Mouse (Mus musculus) spleen, adult 2 months (tissue): Measurements from ENCODE around the gene Gm38431. TPM values are rescaled to one million over a fixed set of nuclear protein-coding genes. Genes with fewer than 3 reads are reported as not detected.

Source experiments
- DNase-seq, 2 experiments: peaks; one replicate each; pipeline versions ENCODE4 v3.0.0 to v3.0.0-alpha.2; 2012 to 2021; ENCODE audit warnings: low spot score in 2 of 2, low read depth in 1 of 2
- H3K27ac ChIP-seq: fragments of 200-500 bp; 2 replicates; pipeline ENCODE4 v1.5.1; 2012; ENCODE audit warnings: low read length, inconsistent platforms; ENCODE audit not compliant: insufficient read depth
- H3K27me3 ChIP-seq: fragments of 200-500 bp; 2 replicates; pipeline ENCODE4 v1.6.1; 2012; ENCODE audit warnings: mild to moderate bottlenecking, moderate library complexity, low read length, inconsistent platforms; ENCODE audit not compliant: control insufficient read depth, insufficient read depth
- H3K36me3 ChIP-seq: fragments of 200-500 bp; 2 replicates; pipeline ENCODE4 v1.6.1; 2012; ENCODE audit warnings: mild to moderate bottlenecking, low read length, inconsistent platforms; ENCODE audit not compliant: control insufficient read depth, insufficient read depth
- H3K4me1 ChIP-seq: fragments of 200-500 bp; 2 replicates; pipeline ENCODE4 v1.6.1; 2011; ENCODE audit warnings: inconsistent platforms; ENCODE audit not compliant: control insufficient read depth, insufficient read depth, insufficient read length
- H3K4me3 ChIP-seq: fragments of 200-500 bp; 2 replicates; pipeline ENCODE4 v1.5.1; 2011; ENCODE audit warnings: mild to moderate bottlenecking, inconsistent platforms; ENCODE audit not compliant: insufficient read depth, insufficient read length; ENCODE audit errors: extremely low read depth
- CTCF ChIP-seq: fragments of 200-500 bp; IDR thresholded peaks from 2 replicates; pipeline ENCODE4 v1.5.1; 2011; ENCODE audit warnings: mild to moderate bottlenecking, inconsistent platforms; ENCODE audit not compliant: insufficient read depth, insufficient read length, insufficient replicate concordance; ENCODE audit errors: extremely low read depth
- POLR2A ChIP-seq: fragments of 200-500 bp; IDR thresholded peaks from 2 replicates; pipeline ENCODE4 v1.6.1; 2011; ENCODE audit warnings: low read depth, low read length, inconsistent platforms
- WGBS: fragments of 180-500 bp; shearing (Covaris S2); methylation state at CpG from one replicate; pipeline ENCODE4 v1.1.7; 2018; 5-methylcytosine and 5-hydroxymethylcytosine counted together
- polyA plus RNA-seq: library from polyadenylated mRNA; depleted of rRNA; stranded (reverse); fragments of >200 nt; gene quantifications from 2 replicates; pipeline ENCODE4 v1.2.3, GENCODE M21; 2012; rRNA removed

The Gm38431 gene
- polyA plus RNA-seq: 5.2 and 18.8 TPM in 2 replicates

GRCm38 (mm10) chr9:21091707-21092320 is at the start of gene Gm38431, which contains the start of gene Raver1:
TSS of gene Gm38431 (minus strand) at chr9:21091997.
TSS of gene Raver1 (minus strand) at chr9:21092008.
- Histone ChIP-seq H3K4me3 (peak within 1 kb of the TSS; percentile 84), H3K4me1 (peaks cover 6% of the 10 kb centered on the region; the same call in 1 of the 2 replicates), H3K36me3 (peaks cover 14% of the 10 kb centered on the region), H3K27me3 (no peaks in the 10 kb centered on the region), H3K27ac (peak within 1 kb of the TSS; percentile 90)
- TF ChIP-seq CTCF: no peak
- no peak for TF ChIP-seq POLR2A
- peak; percentile 95 to 96 for DNase-seq
- WGBS: under 1% methylated on average over 54 of the region's 54 CpGs

GRCm38 (mm10) chr9:21138386-21138785 is 46.6 kb upstream of the Gm38431 start:
- Histone ChIP-seq H3K27ac (no peak overlapping the region), H3K27me3 (no peaks in the 10 kb centered on the region), H3K4me1 (peaks cover 25% of the 10 kb centered on the region), H3K4me3 (no peak overlapping the region), H3K36me3 (peaks cover 34% of the 10 kb centered on the region)
- WGBS: 87% methylated on average over 4 of the region's 4 CpGs
- no peak for DNase-seq
- TF ChIP-seq POLR2A: no peak
- TF ChIP-seq CTCF: no peak

GRCm38 (mm10) chr9:21137229-21137628 is 45.4 kb upstream of the Gm38431 start:
- Histone ChIP-seq H3K4me1 (peaks cover 31% of the 10 kb centered on the region), H3K27ac (no peak overlapping the region)
- WGBS: 61% methylated on average over 3 of the region's 3 CpGs

GRCm38 (mm10) chr9:21136401-21136800 is 44.6 kb upstream of the Gm38431 start:
- WGBS: 11% methylated on average over 6 of the region's 6 CpGs
- peaks cover 20% of the 10 kb centered on the region for H3K36me3 ChIP-seq
- H3K27me3 ChIP-seq: no peaks in the 10 kb centered on the region
- peak overlapping the region; percentile 77 for H3K27ac ChIP-seq
- H3K4me1 ChIP-seq: peaks cover 33% of the 10 kb centered on the region
- peak in 1 of 2 experiments; percentile 51 for DNase-seq
- H3K4me3 ChIP-seq: no peak overlapping the region; the same call in 1 of the 2 replicates
- TF ChIP-seq POLR2A (no peak), CTCF (no peak)

More at GRCm38 (mm10) chr9:21137229-21137628, 45.4 kb upstream of the Gm38431 start:
- H3K36me3 ChIP-seq: peaks cover 25% of the 10 kb centered on the region
- TF ChIP-seq CTCF: peak; percentile 45; the same call in 1 of the 2 replicates
- TF ChIP-seq POLR2A: no peak
- H3K27me3 ChIP-seq: no peaks in the 10 kb centered on the region
- no peak overlapping the region for H3K4me3 ChIP-seq
- peak; percentile 59 to 70 for DNase-seq

GRCm38 (mm10) chr9:21135941-21136381 is 44.2 kb upstream of the Gm38431 start:
- no peak overlapping the region; the same call in 1 of the 2 replicates for H3K4me3 ChIP-seq

GRCm38 (mm10) chr9:21135329-21135890 is 43.6 kb upstream of the Gm38431 start:
- no peaks in the 10 kb centered on the region for H3K27me3 ChIP-seq
- 47% methylated on average over 4 of the region's 4 CpGs for WGBS
- H3K4me3 ChIP-seq: no peak overlapping the region
- no peak for DNase-seq
- H3K27ac ChIP-seq: peak overlapping the region; percentile 56
- TF ChIP-seq CTCF (no peak), POLR2A (no peak)
- H3K4me1 ChIP-seq: peaks cover 33% of the 10 kb centered on the region
- H3K36me3 ChIP-seq: peaks cover 10% of the 10 kb centered on the region

More at GRCm38 (mm10) chr9:21135941-21136381, 44.2 kb upstream of the Gm38431 start:
- 6% methylated on average over 1 of the region's 1 CpGs for WGBS
- no peak for TF ChIP-seq CTCF
- DNase-seq: no peak
- no peaks in the 10 kb centered on the region for H3K27me3 ChIP-seq
- H3K27ac ChIP-seq: peak overlapping the region; percentile 77
- H3K4me1 ChIP-seq: peaks cover 33% of the 10 kb centered on the region
- peaks cover 16% of the 10 kb centered on the region for H3K36me3 ChIP-seq
